Mouse (Mus musculus): Measurements from ENCODE around the gene Spen.

Gene Spen

GRCm38 (mm10) chr4:141528938-141529337 lies 9.5 kb downstream of the Spen start:
- DNase-seq: no peak

GRCm38 (mm10) chr4:141526936-141527650 lies 11.3 kb downstream of the Spen start:
- no peak for DNase-seq

GRCm38 (mm10) chr4:141525940-141526339 lies 12.5 kb downstream of the Spen start:
- DNase-seq: no peak

GRCm38 (mm10) chr4:141524658-141525057 lies 13.7 kb downstream of the Spen start:
- DNase-seq: no peak

GRCm38 (mm10) chr4:141523128-141523527 lies 15.3 kb downstream of the Spen start:
- no peak for DNase-seq

- no peak for DNase-seq
Measured at GRCm38 (mm10) chr4:141518386-141518785, 20.0 kb downstream of the Spen start.

GRCm38 (mm10) chr4:141514179-141514641 lies 24.2 kb downstream of the Spen start:
- no peak for DNase-seq

- no peak for DNase-seq
Measured at GRCm38 (mm10) chr4:141512145-141512544, 26.3 kb downstream of the Spen start.

- no peak for DNase-seq
Measured at GRCm38 (mm10) chr4:141510457-141510856, 27.9 kb downstream of the Spen start.

GRCm38 (mm10) chr4:141506893-141507292 lies 31.5 kb downstream of the Spen start:
- peak; percentile 36 to 38 for DNase-seq

- DNase-seq: peak; percentile 61 to 69
Measured at GRCm38 (mm10) chr4:141506352-141506751, 32.0 kb downstream of the Spen start.

- no peak for DNase-seq
Measured at GRCm38 (mm10) chr4:141505810-141506209, 32.6 kb downstream of the Spen start.

- no peak for DNase-seq
Measured at GRCm38 (mm10) chr4:141504471-141504870, 33.9 kb downstream of the Spen start.

- DNase-seq: no peak
Measured at GRCm38 (mm10) chr4:141502723-141503122, 35.7 kb downstream of the Spen start.

GRCm38 (mm10) chr4:141501058-141501457 lies 37.3 kb downstream of the Spen start:
- DNase-seq: no peak

GRCm38 (mm10) chr4:141500637-141501036 lies 37.8 kb downstream of the Spen start:
- DNase-seq: no peak

GRCm38 (mm10) chr4:141488670-141489069 lies 49.7 kb downstream of the Spen start:
- DNase-seq: no peak

GRCm38 (mm10) chr4:141487581-141487980 lies 50.8 kb downstream of the Spen start:
- DNase-seq: no peak

- no peak for DNase-seq
Measured at GRCm38 (mm10) chr4:141484071-141484470, 54.3 kb downstream of the Spen start.

GRCm38 (mm10) chr4:141479411-141479810 lies 59.0 kb downstream of the Spen start:
- DNase-seq: peak; percentile 61 to 68

- DNase-seq: peak in 1 of 2 experiments; percentile 57
Measured at GRCm38 (mm10) chr4:141478794-141479193, 59.6 kb downstream of the Spen start.

- peak; percentile 65 to 66 for DNase-seq
Measured at GRCm38 (mm10) chr4:141478225-141478624, 60.2 kb downstream of the Spen start.

GRCm38 (mm10) chr4:141477681-141478102 lies 60.7 kb downstream of the Spen start:
- peak; percentile 87 to 92 for DNase-seq

- no peak for DNase-seq
Measured at GRCm38 (mm10) chr4:141474431-141474830, 64.0 kb downstream of the Spen start.

Measured in cerebellum, adult 18-20 months (tissue).